Mouse (Mus musculus): Measurements from ENCODE around the gene Rpl35. TPM values are rescaled to one million over a fixed set of nuclear protein-coding genes. Genes with fewer than 3 reads are reported as not detected.
"Not testable (repeated sequence)": the region's sequence is repeated elsewhere in the genome, so short reads cannot be mapped to it uniquely, and the experiment has no call there.

The Rpl35 gene
- total RNA-seq (2014; fragmentation: Nextera tagmentation), result 1,595 and 1,825 TPM in 2 replicates
- total RNA-seq (2017), result 1,385 and 1,766 TPM in 2 replicates

GRCm38 (mm10) chr2:39005574-39006079, at the start of gene Rpl35:
TSS of gene Rpl35 (minus strand) at chr2:39005624.
- no peak for ATAC-seq (replicated peaks; ENCODE audit: low FRiP score, low TSS enrichment, poor library complexity, severe bottlenecking)

- ATAC-seq (replicated peaks; ENCODE audit: low FRiP score, low TSS enrichment, poor library complexity, severe bottlenecking), result no peak
These were observed 43.1 kb upstream of the Rpl35 start for GRCm38 (mm10) chr2:39048515-39048914.

DNA sequence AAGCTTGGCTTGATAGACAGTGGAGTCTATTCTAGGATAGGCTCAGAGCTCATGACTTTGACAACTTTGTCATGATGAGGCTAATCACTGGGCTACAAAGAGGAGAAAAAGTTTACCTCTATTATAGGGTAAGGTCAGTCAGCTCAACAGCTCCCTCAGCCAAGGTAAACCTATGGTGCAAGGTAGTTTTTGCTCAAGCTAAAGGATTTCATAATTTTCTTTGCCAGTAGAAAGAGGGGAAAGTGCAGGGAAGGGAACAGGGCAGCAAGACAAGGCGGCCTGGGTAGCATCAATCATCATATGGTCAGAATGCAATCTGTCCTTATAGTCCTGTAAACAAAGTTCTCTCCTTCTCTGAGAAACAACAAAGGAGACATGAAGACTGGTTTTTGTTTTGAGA, 34.8 kb upstream of the Rpl35 start:
- no peak for ATAC-seq (replicated peaks; ENCODE audit: low FRiP score, low TSS enrichment, poor library complexity, severe bottlenecking)

DNA sequence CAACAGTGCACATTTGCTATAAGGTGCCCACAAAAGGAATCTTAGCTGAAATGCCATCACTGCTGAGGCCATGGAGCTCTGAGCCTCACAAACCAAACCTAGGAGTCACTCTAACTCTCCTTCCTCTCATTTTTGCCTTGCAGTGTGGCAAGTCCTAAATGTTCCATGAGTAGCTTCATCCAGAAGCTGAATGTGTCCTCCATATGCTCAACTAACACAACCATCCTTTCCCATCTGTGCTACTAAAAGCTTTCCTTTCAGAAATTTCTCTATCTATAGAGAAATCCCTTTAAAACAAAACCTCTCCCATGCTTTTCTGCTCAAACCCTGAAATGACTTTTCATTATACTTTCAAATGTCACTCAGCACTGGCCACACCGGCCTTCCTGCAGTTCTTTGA, 26.2 kb upstream of the Rpl35 start:
- no peak for ATAC-seq (replicated peaks; ENCODE audit: low FRiP score, low TSS enrichment, poor library complexity, severe bottlenecking)

- no peak for ATAC-seq (replicated peaks; ENCODE audit: low FRiP score, low TSS enrichment, poor library complexity, severe bottlenecking)
These were observed 14.6 kb upstream of the Rpl35 start for GRCm38 (mm10) chr2:39020004-39020403.

DNA sequence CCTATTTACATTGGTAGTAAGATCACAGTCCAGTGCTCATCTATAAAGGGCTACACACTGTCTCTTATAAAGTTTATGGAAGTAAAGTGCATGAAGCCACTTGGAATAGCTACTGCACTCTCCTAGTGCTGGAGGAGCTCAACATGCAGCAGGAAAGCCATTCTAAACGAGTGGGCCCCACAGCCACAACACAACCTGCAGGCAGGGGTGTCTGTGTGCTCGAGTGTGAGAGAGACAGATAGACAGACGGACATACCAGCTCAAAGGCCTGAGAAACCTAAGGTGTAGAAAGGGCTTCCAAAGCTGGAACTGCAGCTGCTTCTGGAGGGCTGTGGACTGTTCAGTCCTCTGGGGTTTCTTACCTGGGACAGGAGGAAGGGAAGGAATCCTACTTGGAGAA, 11.2 kb upstream of the Rpl35 start:
- ATAC-seq (replicated peaks; ENCODE audit: low FRiP score, low TSS enrichment, poor library complexity, severe bottlenecking), result no peak

GRCm38 (mm10) chr2:39012768-39013279, 7.4 kb upstream of the Rpl35 start:
- ATAC-seq (replicated peaks; ENCODE audit: low FRiP score, low TSS enrichment, poor library complexity, severe bottlenecking), result no peak

GRCm38 (mm10) chr2:39011971-39012370, 6.5 kb upstream of the Rpl35 start:
- ATAC-seq (replicated peaks; ENCODE audit: low FRiP score, low TSS enrichment, poor library complexity, severe bottlenecking), result no peak

DNA sequence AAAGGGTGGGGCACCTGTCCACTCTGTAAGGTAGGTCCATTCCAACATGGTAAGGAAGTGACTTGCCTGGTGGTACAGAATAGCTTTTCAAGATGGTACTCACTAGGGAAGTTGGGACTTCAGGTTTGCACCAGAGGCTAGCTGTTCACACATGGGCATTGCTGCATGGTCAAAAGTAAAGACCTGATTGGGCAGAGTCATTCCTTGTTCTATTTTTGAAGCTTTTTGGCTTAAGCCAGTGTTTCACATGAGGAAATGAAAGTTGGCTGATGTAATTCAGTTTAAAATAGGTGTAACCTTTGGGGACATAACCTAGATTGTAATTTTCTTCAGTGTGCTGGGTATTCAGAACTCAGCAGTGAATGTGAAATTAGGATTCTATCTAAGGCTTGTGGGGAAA, 5.8 kb upstream of the Rpl35 start:
- no peak for ATAC-seq (replicated peaks; ENCODE audit: low FRiP score, low TSS enrichment, poor library complexity, severe bottlenecking)

DNA sequence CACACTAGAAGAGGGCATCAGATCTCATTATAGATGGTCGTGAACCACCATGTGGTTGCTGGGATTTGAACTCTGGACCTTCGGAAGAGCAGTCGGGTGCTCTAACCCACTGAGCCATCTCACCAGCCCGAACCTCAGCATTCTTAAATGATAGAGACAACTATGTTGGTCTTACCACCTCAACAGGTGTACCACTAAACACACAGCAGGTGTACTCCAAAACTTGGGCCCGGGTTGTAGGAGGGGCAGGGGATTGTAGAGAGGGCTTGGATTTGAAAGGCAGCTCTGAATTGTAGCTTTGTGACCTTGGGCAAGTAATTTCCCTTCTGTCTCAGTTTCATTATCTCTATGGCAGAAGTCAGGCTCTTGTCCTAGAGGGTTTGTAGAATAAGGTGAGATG, 4.7 kb upstream of the Rpl35 start:
- not testable (repeated sequence) for ATAC-seq (replicated peaks; ENCODE audit: low FRiP score, low TSS enrichment, poor library complexity, severe bottlenecking)

GRCm38 (mm10) chr2:39008954-39009365, 3.5 kb upstream of the Rpl35 start:
- no peak for ATAC-seq (replicated peaks; ENCODE audit: low FRiP score, low TSS enrichment, poor library complexity, severe bottlenecking)

DNA sequence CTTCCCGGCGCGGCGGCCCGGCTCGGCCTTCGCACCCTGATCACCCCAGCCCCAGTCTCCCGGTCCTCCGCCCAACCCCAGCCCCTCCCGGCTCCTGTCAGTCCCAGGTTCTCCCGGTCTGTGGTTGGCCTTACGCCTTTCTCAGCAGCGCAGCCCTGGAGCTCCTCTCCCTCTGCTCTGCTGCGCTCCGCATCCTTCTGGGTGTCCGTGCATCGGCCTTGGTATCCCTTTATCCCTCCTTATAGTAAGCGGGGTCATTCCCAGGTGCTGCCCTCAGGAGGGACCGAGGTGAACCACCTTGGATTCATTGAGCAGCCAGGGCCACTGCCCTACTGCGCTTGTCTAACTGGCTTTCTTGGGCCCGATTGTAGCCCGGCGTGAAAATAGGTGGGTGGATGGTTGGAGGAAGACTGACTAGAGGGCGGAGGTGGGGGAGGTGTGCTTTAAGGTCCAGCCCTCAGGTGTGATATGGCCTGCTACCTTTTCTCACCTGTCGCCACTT, 3.0 kb upstream of the Rpl35 start:
- ATAC-seq (replicated peaks; ENCODE audit: low FRiP score, low TSS enrichment, poor library complexity, severe bottlenecking), result peak; percentile 1; the same call in 1 of the 2 replicates

- peak; percentile 71 for ATAC-seq (replicated peaks; ENCODE audit: low FRiP score, low TSS enrichment, poor library complexity, severe bottlenecking)
These were observed 2.4 kb upstream of the Rpl35 start for GRCm38 (mm10) chr2:39007865-39008264.

DNA sequence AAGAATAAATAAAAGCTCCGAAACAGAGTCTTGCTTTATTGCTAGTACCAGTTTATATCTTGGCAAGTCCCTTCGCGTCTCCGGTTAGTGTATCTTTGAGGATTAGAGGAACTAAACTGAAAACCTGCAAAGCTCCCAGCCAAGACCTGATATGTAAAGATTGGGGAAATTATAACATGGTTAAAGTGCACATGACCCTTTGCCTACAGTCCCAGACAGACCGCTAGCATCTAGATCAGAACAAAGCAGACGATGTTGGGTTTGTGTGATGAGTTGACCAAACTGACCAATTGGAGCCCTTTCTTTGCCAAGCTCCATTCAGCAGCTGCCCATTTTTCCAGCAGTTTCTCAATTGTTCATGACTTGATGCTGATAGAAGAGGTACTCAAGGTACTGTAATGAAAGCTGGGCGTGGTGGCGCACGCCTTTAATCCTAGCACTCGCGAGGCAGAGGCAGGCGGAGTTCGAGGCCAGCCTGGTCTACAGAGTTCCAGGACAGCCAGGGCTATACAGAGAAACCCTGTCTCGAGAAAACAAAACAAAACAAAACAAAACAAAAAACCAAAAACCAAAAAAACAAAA, 816 bp upstream of the Rpl35 start:
- ATAC-seq (replicated peaks; ENCODE audit: low FRiP score, low TSS enrichment, poor library complexity, severe bottlenecking), result no peak

DNA sequence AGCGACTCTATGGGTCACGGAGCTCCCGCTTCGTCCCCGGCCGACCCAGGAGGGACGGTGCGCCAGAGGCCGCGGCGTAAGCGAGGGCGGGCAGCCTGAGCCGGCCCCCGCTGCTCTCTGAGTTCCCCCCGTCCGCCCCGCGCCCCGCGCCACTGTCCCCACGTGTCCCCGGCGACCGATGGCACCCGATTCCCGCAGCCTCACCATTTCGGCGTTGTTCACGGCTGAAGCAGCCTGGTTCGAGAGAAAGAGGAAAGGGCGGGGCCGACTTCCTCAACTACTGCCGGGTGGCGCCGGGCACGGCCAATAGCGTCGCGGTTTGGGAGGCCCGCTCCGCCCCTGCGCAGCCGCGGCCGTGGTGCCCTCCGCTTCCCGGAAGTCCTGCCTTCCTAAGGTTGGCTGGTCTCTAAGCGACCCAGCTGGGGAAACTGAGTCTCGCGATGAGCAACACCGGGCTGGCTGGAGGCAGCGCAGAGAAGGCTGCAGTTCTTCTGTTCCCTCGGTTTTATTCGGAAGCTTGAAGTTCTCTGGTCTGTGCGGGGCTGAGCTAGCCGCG, 466 bp downstream of the Rpl35 start, which contains the start of gene Arpc5l:
Gene Arpc5l, plus strand, starts transcription at position 469 of the 556 bp plus-strand sequence.
- ATAC-seq (replicated peaks; ENCODE audit: low FRiP score, low TSS enrichment, poor library complexity, severe bottlenecking), result peak; percentile 71

- 0 out of 2 replicates have a peak, but pooled peaks have one; percentile 15 for ATAC-seq (replicated peaks; ENCODE audit: low FRiP score, low TSS enrichment, poor library complexity, severe bottlenecking)
These were observed 1.1 kb downstream of the Rpl35 start for GRCm38 (mm10) chr2:39004372-39004771.

DNA sequence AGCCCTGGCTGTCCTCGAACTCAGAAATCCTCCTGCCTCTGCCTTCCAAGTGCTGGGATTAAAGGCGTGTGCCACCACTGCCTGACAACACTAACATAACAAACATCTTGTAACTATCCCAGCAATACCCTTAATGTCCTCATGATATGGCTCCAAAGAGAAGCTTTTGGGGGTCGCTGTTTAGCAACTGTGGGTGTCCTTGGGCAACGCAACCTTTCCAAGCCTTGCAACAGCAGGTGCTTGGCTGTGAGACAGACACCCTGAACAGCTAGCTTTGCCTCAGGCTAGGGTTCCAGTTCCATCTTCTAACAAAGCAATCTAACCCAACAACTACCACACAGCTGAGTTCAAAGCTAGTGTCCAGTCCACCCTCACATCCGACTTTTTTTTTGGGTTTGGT, 1.9 kb downstream of the Rpl35 start:
- no peak for ATAC-seq (replicated peaks; ENCODE audit: low FRiP score, low TSS enrichment, poor library complexity, severe bottlenecking)

GRCm38 (mm10) chr2:39003106-39003505, 2.3 kb downstream of the Rpl35 start:
- no peak for ATAC-seq (replicated peaks; ENCODE audit: low FRiP score, low TSS enrichment, poor library complexity, severe bottlenecking)

DNA sequence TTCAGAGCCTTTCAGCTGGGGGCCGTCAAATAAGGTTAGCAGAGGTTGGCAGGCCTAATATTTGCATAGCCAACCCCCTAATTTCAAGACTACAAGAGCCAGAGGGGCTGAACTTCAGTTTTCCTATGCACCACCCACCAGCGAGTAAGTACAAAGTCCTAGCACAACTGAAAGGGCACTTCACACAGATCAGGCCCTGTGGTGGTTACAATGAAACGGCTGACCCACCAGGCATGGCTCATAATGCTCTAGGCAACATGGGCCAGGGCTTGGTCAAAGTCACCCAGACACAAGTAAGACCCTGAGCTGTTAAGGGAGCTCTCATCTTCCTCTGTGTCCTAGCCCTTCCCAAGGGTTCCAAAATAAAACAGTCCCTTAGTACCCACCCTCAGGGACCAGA, 3.6 kb downstream of the Rpl35 start:
- ATAC-seq (replicated peaks; ENCODE audit: low FRiP score, low TSS enrichment, poor library complexity, severe bottlenecking), result no peak

DNA sequence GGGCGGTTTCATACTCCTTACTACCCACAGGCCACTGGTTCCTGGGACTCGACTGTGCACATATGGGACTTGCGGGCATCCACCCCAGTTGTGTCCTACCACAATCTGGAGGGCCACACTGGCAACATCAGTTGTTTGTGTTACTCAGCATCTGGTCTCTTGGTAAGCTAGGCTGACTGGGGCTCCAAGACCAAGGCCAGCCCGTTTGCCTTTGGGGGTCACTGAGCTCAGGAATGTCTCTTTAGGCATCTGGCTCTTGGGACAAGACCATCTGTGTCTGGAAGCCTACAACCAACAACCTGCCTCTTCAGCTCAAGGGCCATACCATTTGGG, 4.9 kb downstream of the Rpl35 start:
- ATAC-seq (replicated peaks; ENCODE audit: low FRiP score, low TSS enrichment, poor library complexity, severe bottlenecking), result no peak

Data from megakaryocyte-erythroid progenitor cell, adult 5-6 weeks (primary cell).